Mouse (Mus musculus) ES-Bruce4 (cell line): ENCODE measurements around the gene Hist1h2bk. TPM values are rescaled to one million over a fixed set of nuclear protein-coding genes. Genes with fewer than 3 reads are reported as not detected.
A peak's percentile ranks its signal among the peaks of the same experiment; 100 is the strongest.

ENCODE experiments used
- H3K27ac ChIP-seq: 2 replicates; pipeline ENCODE4 v1.5.1; 2012; ENCODE audit warnings: low read length, inconsistent platforms; ENCODE audit not compliant: insufficient read depth
- H3K27me3 ChIP-seq: 2 replicates; pipeline ENCODE4 v1.6.1; 2012; ENCODE audit warnings: mild to moderate bottlenecking, low read length, inconsistent platforms; ENCODE audit not compliant: control insufficient read depth, poor library complexity, insufficient read depth, severe bottlenecking
- H3K36me3 ChIP-seq: 2 replicates; pipeline ENCODE4 v1.6.1; 2012; ENCODE audit warnings: inconsistent platforms, mild to moderate bottlenecking, low read length, moderate library complexity; ENCODE audit not compliant: control insufficient read depth, poor library complexity, insufficient read depth, severe bottlenecking
- H3K4me1 ChIP-seq: one replicate; pipeline ENCODE4 v1.8.1; 2011; ENCODE audit warnings: low read length; ENCODE audit not compliant: control insufficient read depth, insufficient read depth
- H3K4me3 ChIP-seq: 2 replicates; pipeline ENCODE4 v1.5.1; 2011; ENCODE audit warnings: low read depth, mild to moderate bottlenecking, low read length
- H3K9ac ChIP-seq: 2 replicates; pipeline ENCODE4 v1.6.1; 2012; ENCODE audit warnings: low read depth, mild to moderate bottlenecking, inconsistent platforms; ENCODE audit not compliant: poor library complexity, severe bottlenecking
- H3K9me3 ChIP-seq: replicated peaks from 2 replicates; pipeline ENCODE4 v1.6.1; 2012; ENCODE audit warnings: mild to moderate bottlenecking, low read length, inconsistent platforms; ENCODE audit not compliant: control insufficient read depth, poor library complexity, insufficient read depth, severe bottlenecking
- CTCF ChIP-seq: IDR thresholded peaks from one replicate; pipeline ENCODE4 v1.8.1; 2011; ENCODE audit warnings: low read depth, low read length
- EP300 ChIP-seq: IDR thresholded peaks from 2 replicates; pipeline ENCODE4 v1.6.1; 2011; ENCODE audit warnings: low read depth, low read length; ENCODE audit not compliant: insufficient read depth
- POLR2A ChIP-seq: IDR thresholded peaks from one replicate; pipeline ENCODE4 v1.8.1; 2011; ENCODE audit warnings: low read length; ENCODE audit not compliant: insufficient read depth
- polyA plus RNA-seq: library from polyadenylated mRNA; stranded (reverse); fragments of >200 nt; gene quantifications from 2 replicates; pipeline ENCODE4 v1.2.4, GENCODE M21; 2011; ENCODE audit warnings: low read depth; ENCODE audit not compliant: missing spikeins, insufficient read depth, insufficient read length

Hist1h2bk gene
- polyA plus RNA-seq, 1 experiment: 54.4 TPM

- H3K9ac ChIP-seq: no peak overlapping the region
- TF ChIP-seq EP300 (no peak), CTCF (no peak), POLR2A (no peak)
- H3K9me3 ChIP-seq: no peaks in the 10 kb centered on the region
- no peak overlapping the region for H3K4me3 ChIP-seq
- H3K36me3 ChIP-seq: no peaks in the 10 kb centered on the region
- H3K4me1 ChIP-seq: no peaks in the 10 kb centered on the region
- peaks cover 11% of the 10 kb centered on the region for H3K27me3 ChIP-seq
- H3K27ac ChIP-seq: no peak overlapping the region
These were observed 34.3 kb upstream of the Hist1h2bk start for GRCm38 (mm10) chr13:22001346-22001745.

- TF ChIP-seq CTCF (no peak), POLR2A (no peak), EP300 (no peak)
- Histone ChIP-seq H3K4me1 (no peaks in the 10 kb centered on the region), H3K9ac (no peak overlapping the region), H3K36me3 (no peaks in the 10 kb centered on the region), H3K27me3 (peaks cover 11% of the 10 kb centered on the region), H3K4me3 (no peak overlapping the region), H3K27ac (no peak overlapping the region), H3K9me3 (no peaks in the 10 kb centered on the region)
These were observed 33.8 kb upstream of the Hist1h2bk start for GRCm38 (mm10) chr13:22001823-22002222.

- peak overlapping the region; percentile 94 for H3K4me3 ChIP-seq
- no peak overlapping the region for H3K27ac ChIP-seq
- H3K9ac ChIP-seq: peak overlapping the region; percentile 69
- no peak for TF ChIP-seq POLR2A
- no peak for TF ChIP-seq CTCF
- TF ChIP-seq EP300: no peak
- 0 out of 2 replicates have a peak, but pooled peaks cover 2% of the 10 kb centered on the region for H3K27me3 ChIP-seq
- H3K36me3 ChIP-seq: no peaks in the 10 kb centered on the region
- no peaks in the 10 kb centered on the region for H3K4me1 ChIP-seq
- no peaks in the 10 kb centered on the region for H3K9me3 ChIP-seq
These were observed 29.9 kb upstream of the Hist1h2bk start for GRCm38 (mm10) chr13:22005605-22006333.

GRCm38 (mm10) chr13:22006334-22007120 lies 29.1 kb upstream of the Hist1h2bk start:
- no peak overlapping the region for H3K27ac ChIP-seq
- H3K4me1 ChIP-seq: no peaks in the 10 kb centered on the region
- peak overlapping the region; percentile 94 for H3K4me3 ChIP-seq
- peak; percentile 48 for TF ChIP-seq POLR2A
- no peak for TF ChIP-seq CTCF
- H3K36me3 ChIP-seq: no peaks in the 10 kb centered on the region
- peaks cover 5% of the 10 kb centered on the region; the same call in 1 of the 2 replicates for H3K27me3 ChIP-seq
- H3K9me3 ChIP-seq: no peaks in the 10 kb centered on the region
- H3K9ac ChIP-seq: peak overlapping the region; percentile 69

GRCm38 (mm10) chr13:22007121-22007510 lies 28.6 kb upstream of the Hist1h2bk start:
- Histone ChIP-seq H3K4me3 (peak overlapping the region; percentile 94), H3K9me3 (no peaks in the 10 kb centered on the region), H3K36me3 (no peaks in the 10 kb centered on the region), H3K27ac (no peak overlapping the region), H3K27me3 (peaks cover 5% of the 10 kb centered on the region; the same call in 1 of the 2 replicates), H3K9ac (peak overlapping the region; percentile 69), H3K4me1 (no peaks in the 10 kb centered on the region)
- TF ChIP-seq POLR2A (no peak), EP300 (no peak), CTCF (no peak)

GRCm38 (mm10) chr13:22007872-22008271 lies 27.8 kb upstream of the Hist1h2bk start:
- Histone ChIP-seq H3K4me3 (no peak overlapping the region), H3K27ac (no peak overlapping the region), H3K27me3 (peaks cover 5% of the 10 kb centered on the region; the same call in 1 of the 2 replicates), H3K9me3 (no peaks in the 10 kb centered on the region), H3K9ac (no peak overlapping the region), H3K4me1 (no peaks in the 10 kb centered on the region), H3K36me3 (no peaks in the 10 kb centered on the region)
- no peak for TF ChIP-seq POLR2A
- no peak for TF ChIP-seq EP300
- no peak for TF ChIP-seq CTCF
